Mouse (Mus musculus) frontal cortex, postnatal 36 days (tissue): Measurements from ENCODE around the gene Iqschfp.

Experiments used
- DNase-seq, 2 experiments: peaks; one replicate each; pipeline ENCODE4 v3.0.0; 2022; ENCODE audit warnings: low spot score in 2 of 2

The Iqschfp gene

GRCm38 (mm10) chr3:68492513-68492912 is 600.5 kb downstream of the Iqschfp start:
- DNase-seq = no peak

- no peak for DNase-seq
These were observed 601.1 kb downstream of the Iqschfp start for GRCm38 (mm10) chr3:68493170-68493585.

- DNase-seq = peak; percentile 72 to 73
These were observed 601.7 kb downstream of the Iqschfp start for GRCm38 (mm10) chr3:68493586-68494295.

GRCm38 (mm10) chr3:68494296-68495095 is 602.5 kb downstream of the Iqschfp start:
- DNase-seq = no peak

GRCm38 (mm10) chr3:68495096-68495735 is 603.2 kb downstream of the Iqschfp start:
- peak; percentile 57 to 62 for DNase-seq

- DNase-seq = peak in 1 of 2 experiments; percentile 48
These were observed 603.8 kb downstream of the Iqschfp start for GRCm38 (mm10) chr3:68495736-68496242.

- no peak for DNase-seq
These were observed 604.5 kb downstream of the Iqschfp start for GRCm38 (mm10) chr3:68496513-68496912.

GRCm38 (mm10) chr3:68499532-68500152 is 607.6 kb downstream of the Iqschfp start:
- no peak for DNase-seq

- DNase-seq = no peak
These were observed 612.8 kb downstream of the Iqschfp start for GRCm38 (mm10) chr3:68504838-68505237.

GRCm38 (mm10) chr3:68506769-68507318 is 614.8 kb downstream of the Iqschfp start:
- DNase-seq = no peak

GRCm38 (mm10) chr3:68508629-68509028 is 616.6 kb downstream of the Iqschfp start:
- DNase-seq = no peak

GRCm38 (mm10) chr3:68510872-68511271 is 618.8 kb downstream of the Iqschfp start:
- no peak for DNase-seq

- DNase-seq = no peak
These were observed 619.7 kb downstream of the Iqschfp start for GRCm38 (mm10) chr3:68511744-68512143.

- no peak for DNase-seq
These were observed 620.3 kb downstream of the Iqschfp start for GRCm38 (mm10) chr3:68512327-68512726.

- DNase-seq = no peak
These were observed 621.5 kb downstream of the Iqschfp start for GRCm38 (mm10) chr3:68513340-68514119.

GRCm38 (mm10) chr3:68514120-68514497 is 622.1 kb downstream of the Iqschfp start:
- DNase-seq = no peak

- no peak for DNase-seq
These were observed 622.7 kb downstream of the Iqschfp start for GRCm38 (mm10) chr3:68514717-68515116.

- DNase-seq = peak in 1 of 2 experiments; percentile 71
These were observed 624.5 kb downstream of the Iqschfp start for GRCm38 (mm10) chr3:68516393-68517081.

GRCm38 (mm10) chr3:68517236-68517635 is 625.2 kb downstream of the Iqschfp start:
- no peak for DNase-seq

- DNase-seq = no peak
These were observed 626.0 kb downstream of the Iqschfp start for GRCm38 (mm10) chr3:68518041-68518440.
